Mouse (Mus musculus): Measurements from ENCODE around the gene Pcx. TPM values are rescaled to one million over a fixed set of nuclear protein-coding genes. Genes with fewer than 3 reads are reported as not detected.

The Pcx gene
- 16.8 and 17.9 TPM in 2 replicates for polyA plus RNA-seq (2012; rRNA removed)

GRCm38 (mm10) chr19:4509986-4510963, at the start of gene Pcx:
Pcx (plus strand) TSS chr19:4510472.

GRCm38 (mm10) chr19:4477345-4478189, 32.7 kb upstream of the Pcx start, which contains the start of gene Syt12:
Syt12 (minus strand) TSS chr19:4477447.

GRCm38 (mm10) chr19:4498062-4498933, 12.0 kb upstream of the Pcx start, which contains the start of gene 2010003K11Rik:
2010003K11Rik (minus strand) TSS chr19:4498583.

GRCm38 (mm10) chr19:4615151-4616093, 105.2 kb downstream of the Pcx start, which contains the start of gene Lrfn4:
Lrfn4 (minus strand) TSS chr19:4615667.

GRCm38 (mm10) chr19:4625179-4625828, 115.0 kb downstream of the Pcx start, which contains the start of gene Rce1:
Rce1 (minus strand) TSS chr19:4625641.

Other genes starting within 250 kb of the Pcx start
- 75.1 and 87.8 TPM in 2 replicates for gene Ssh3, start 241.3 kb upstream of the Pcx start, polyA plus RNA-seq (2012; rRNA removed)
- gene Ankrd13d, start 227.3 kb upstream of the Pcx start, polyA plus RNA-seq (2012; rRNA removed), result 85.6 and 86.4 TPM in 2 replicates
- 118 and 127 TPM in 2 replicates for gene Grk2, start 204.2 kb upstream of the Pcx start, polyA plus RNA-seq (2012; rRNA removed)
- 66.0 and 69.0 TPM in 2 replicates for gene Kdm2a, start 112.2 kb upstream of the Pcx start, polyA plus RNA-seq (2012; rRNA removed)
- gene Rhod, start 71.0 kb upstream of the Pcx start, polyA plus RNA-seq (2012; rRNA removed), result 2.9 and 3.9 TPM in 2 replicates
- gene Syt12, start 33.0 kb upstream of the Pcx start, polyA plus RNA-seq (2012; rRNA removed), result 3.8 and 4.3 TPM in 2 replicates
- gene 2010003K11Rik, start 11.9 kb upstream of the Pcx start, polyA plus RNA-seq (2012; rRNA removed), result 0.11 TPM in 1 of 2 replicates, not detected in the other
- gene Lrfn4, start 105.2 kb downstream of the Pcx start, polyA plus RNA-seq (2012; rRNA removed), result 70.1 and 75.0 TPM in 2 replicates
- 62.2 and 64.2 TPM in 2 replicates for gene Rce1, start 115.2 kb downstream of the Pcx start, polyA plus RNA-seq (2012; rRNA removed)
- 7.5 and 7.7 TPM in 2 replicates for gene Gm960, start 188.2 kb downstream of the Pcx start, polyA plus RNA-seq (2012; rRNA removed)
- gene Sptbn2, start 200.7 kb downstream of the Pcx start, polyA plus RNA-seq (2012; rRNA removed), result 36.9 and 40.5 TPM in 2 replicates
- gene Rbm4b, start 246.0 kb downstream of the Pcx start, polyA plus RNA-seq (2012; rRNA removed), result 65.3 and 74.3 TPM in 2 replicates

Data from central nervous system, embryonic 18 days (tissue).